Mouse (Mus musculus) bone marrow, adult 2 months (tissue): ENCODE measurements around the gene Nol4l. TPM values are rescaled to one million over a fixed set of nuclear protein-coding genes. Genes with fewer than 3 reads are reported as not detected.

Experiments used
- H3K27ac ChIP-seq: fragments of 200-500 bp; 2 replicates; pipeline ENCODE4 v1.5.1; 2012; ENCODE audit warnings: low read depth, mild to moderate bottlenecking, control low read depth, inconsistent platforms, low read length; ENCODE audit not compliant: control insufficient read depth, poor library complexity, insufficient read depth
- H3K4me1 ChIP-seq: fragments of 200-500 bp; 2 replicates; pipeline ENCODE4 v1.6.1; 2011; ENCODE audit warnings: low read length; ENCODE audit not compliant: control insufficient read depth, insufficient read depth
- H3K4me3 ChIP-seq: fragments of 200-500 bp; replicated peaks from 2 replicates; pipeline ENCODE3; 2011; ENCODE audit warnings: mild to moderate bottlenecking, low read depth, low read length, control low read depth; ENCODE audit not compliant: control insufficient read depth
- CTCF ChIP-seq: fragments of 200-500 bp; IDR thresholded peaks from 2 replicates; pipeline ENCODE4 v1.5.1; 2011; ENCODE audit warnings: low read length, control low read depth; ENCODE audit not compliant: control insufficient read depth, insufficient read depth
- POLR2A ChIP-seq: fragments of 200-500 bp; IDR thresholded peaks from 2 replicates; pipeline ENCODE4 v1.6.1; 2011; ENCODE audit warnings: low read depth, mild to moderate bottlenecking, control low read depth, low read length, borderline replicate concordance; ENCODE audit not compliant: control insufficient read depth
- WGBS: fragments of 180-500 bp; shearing (Covaris S2); methylation state at CpG from one replicate; pipeline ENCODE4 v1.1.7; 2018; 5-methylcytosine and 5-hydroxymethylcytosine counted together
- polyA plus RNA-seq: library from polyadenylated mRNA; stranded (reverse); fragments of >200 nt; gene quantifications from 2 replicates; pipeline ENCODE4 v1.2.4, GENCODE M21; 2011; ENCODE audit warnings: low replicate concordance; ENCODE audit not compliant: missing spikeins, insufficient read depth, insufficient read length

The Nol4l gene
- polyA plus RNA-seq, 1 experiment = 7.5 TPM

DNA sequence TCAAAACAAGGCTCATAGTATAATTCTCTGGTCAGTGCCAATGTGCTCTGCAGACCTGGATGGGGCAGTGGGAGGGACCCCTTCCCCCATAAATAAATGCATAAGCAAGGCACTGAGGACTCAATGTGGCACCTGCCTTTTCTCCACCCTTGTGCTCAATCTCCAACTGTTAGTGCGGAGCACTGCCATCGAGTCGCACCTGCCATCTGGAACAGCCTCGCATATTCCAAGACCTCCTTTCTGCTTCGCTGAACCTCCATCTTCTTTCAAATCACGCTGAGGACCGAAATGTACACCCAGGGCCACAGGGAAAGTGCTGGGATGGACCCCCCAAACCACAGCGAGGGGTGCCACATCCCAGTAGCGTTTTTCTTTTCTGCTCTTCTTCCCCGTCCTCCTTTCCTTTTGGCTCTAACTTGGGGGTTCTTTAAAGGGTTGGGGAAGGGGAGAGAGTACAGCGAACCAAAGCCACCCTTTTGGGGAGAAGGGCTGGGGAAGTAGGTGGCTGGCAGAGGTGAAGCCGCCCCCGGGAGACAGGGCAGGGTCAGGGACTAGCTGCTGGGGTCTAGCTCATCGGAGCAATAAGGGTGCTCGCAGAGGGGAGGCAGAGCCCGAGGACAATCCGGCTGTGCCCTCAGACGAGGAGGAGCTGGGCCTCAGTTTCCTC is 38.1 kb downstream of the Nol4l start:
- H3K4me1 ChIP-seq = peaks cover 10% of the 10 kb centered on the region

DNA sequence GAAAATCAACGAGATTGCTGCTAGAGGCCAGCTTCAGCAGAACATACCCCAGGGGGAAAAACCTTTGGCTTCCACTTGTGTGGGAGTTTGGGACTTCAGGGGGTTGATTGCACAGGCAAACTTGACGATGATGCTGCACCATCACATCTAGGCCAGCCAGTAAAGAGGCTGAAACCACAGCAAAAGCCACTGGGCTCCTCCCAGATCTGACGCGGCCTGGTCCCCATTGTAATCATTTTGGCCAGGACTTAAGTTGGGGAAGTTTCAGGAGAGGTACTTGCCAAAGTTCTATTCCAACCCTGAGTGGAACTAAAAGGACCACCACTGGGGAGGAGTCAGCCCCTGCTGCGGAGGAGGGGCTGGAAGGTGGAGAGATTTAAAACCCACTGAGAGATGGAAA is 38.8 kb downstream of the Nol4l start:
- 0 out of 2 replicates have a peak overlapping the region, but pooled peaks have one; percentile 0 for H3K27ac ChIP-seq

More for the DNA sequence above, 38.1 kb downstream of the Nol4l start:
- TF ChIP-seq POLR2A = no peak
- no peak for TF ChIP-seq CTCF
- WGBS = 47% methylated on average over 18 of the region's 18 CpGs
- Histone ChIP-seq H3K4me3 (peak overlapping the region; percentile 59), H3K27ac (peak overlapping the region; percentile 65)

DNA sequence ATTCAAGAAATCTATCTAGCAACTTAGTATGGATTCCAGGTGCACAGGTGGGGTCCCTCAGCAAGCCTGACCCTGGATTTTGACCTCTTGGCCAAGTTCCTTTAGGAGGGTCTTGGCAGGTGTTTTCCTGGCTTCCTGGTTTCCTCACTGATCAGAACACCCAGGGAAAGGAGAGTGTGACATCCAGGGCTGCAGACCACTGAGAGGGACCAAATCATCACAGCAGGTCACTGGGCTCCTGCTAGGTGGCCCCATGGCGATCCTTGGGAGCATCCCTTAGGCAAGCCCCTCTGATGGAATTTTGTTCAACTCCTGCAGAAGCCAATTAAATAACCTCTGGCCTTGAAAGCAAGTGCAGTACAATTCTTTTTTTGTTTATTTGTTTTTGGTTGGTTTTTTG is 39.7 kb downstream of the Nol4l start:
- TF ChIP-seq CTCF (no peak), POLR2A (no peak)
- 85% methylated on average over 1 of the region's 1 CpGs for WGBS
- Histone ChIP-seq H3K27ac (no peak overlapping the region), H3K4me3 (no peak overlapping the region), H3K4me1 (peaks cover 5% of the 10 kb centered on the region; the same call in 1 of the 2 replicates)

More for the DNA sequence above, 38.8 kb downstream of the Nol4l start:
- 18% methylated on average over 5 of the region's 5 CpGs for WGBS
- peaks cover 6% of the 10 kb centered on the region for H3K4me1 ChIP-seq
- TF ChIP-seq POLR2A (no peak), CTCF (no peak)
- H3K4me3 ChIP-seq = no peak overlapping the region

DNA sequence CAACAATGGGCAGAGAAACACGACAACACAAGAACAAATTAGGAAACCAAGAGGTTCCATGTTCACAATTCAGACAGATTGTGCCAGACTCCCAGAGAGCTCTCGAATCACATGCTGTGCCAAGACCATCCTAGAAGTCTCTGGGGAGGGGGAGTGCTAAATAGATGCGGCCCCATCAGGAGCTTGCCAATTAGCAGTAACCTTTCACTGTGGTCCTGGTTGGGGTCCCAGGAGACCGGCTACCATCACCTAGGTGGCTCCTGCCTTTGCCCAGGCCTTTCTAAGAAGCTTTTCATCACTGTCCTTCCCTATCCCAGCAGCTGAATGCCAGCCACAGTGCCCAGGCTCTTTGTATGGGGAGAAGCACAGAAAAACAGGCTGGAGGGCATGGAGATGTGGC is 45.7 kb downstream of the Nol4l start:
- WGBS = 66% methylated on average over 4 of the region's 4 CpGs
- Histone ChIP-seq H3K4me1 (peaks cover 3% of the 10 kb centered on the region), H3K27ac (no peak overlapping the region), H3K4me3 (no peak overlapping the region)
- TF ChIP-seq POLR2A (no peak), CTCF (no peak)

DNA sequence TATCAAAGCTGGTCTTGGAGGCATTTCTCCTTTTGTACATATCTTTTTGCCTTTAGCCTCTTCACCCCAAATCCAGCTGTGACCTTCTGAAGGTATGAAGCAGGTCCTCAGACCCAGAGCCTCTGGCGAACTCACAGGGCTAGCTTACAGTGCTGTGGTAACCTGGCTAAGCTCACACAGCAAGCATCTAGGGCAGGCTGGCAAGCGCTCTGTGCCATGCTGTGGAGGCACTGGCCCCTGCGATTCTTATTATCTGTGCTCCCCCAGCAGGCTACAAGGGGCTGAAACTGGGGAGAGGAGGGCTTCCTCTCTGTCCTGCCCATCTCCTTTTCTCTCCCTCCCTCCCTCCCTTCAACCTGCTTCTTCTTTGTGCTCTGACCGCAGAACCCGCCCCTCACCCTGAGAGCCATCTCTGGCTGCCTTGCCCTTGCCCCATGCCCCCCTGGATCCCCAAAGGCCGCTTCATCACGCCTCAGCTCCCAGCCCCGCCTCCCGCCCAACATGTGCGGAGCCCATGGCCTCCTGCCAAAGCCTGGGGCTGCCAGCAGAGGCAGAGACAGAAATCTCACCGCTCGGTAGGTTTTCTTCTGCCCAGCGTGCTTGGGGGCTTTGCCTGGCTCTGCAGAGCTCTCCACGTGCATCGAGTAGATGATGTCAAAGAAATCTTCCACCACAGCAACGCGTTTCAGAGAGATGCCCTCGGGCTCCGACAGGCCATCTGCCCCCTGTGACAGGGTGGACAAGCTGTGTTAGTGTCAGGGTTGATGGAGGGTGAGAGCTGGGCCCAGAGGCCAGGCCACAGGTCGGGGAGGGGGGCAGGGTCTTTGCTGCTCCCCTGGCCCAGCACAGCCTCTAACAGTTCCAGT is 46.4 kb downstream of the Nol4l start:
- Histone ChIP-seq H3K27ac (no peak overlapping the region; the same call in 1 of the 2 replicates), H3K4me1 (peaks cover 3% of the 10 kb centered on the region), H3K4me3 (no peak overlapping the region)
- WGBS = 5% methylated on average over 20 of the region's 20 CpGs
- TF ChIP-seq CTCF (no peak), POLR2A (0 out of 2 replicates have a peak, but pooled peaks have one; percentile 30)

DNA sequence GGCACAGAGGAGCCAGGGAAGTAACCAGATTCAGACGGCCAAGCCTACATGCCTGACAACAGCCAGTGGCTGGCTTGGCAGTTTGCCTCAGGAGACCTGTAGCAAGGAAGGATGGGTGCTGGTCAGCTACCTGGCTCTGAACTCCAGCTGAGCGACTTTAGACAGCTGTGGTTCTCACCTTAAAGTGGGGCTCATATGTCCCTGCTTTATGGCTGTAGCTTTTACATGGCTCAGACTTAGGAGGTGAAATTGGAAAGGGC is 48.0 kb downstream of the Nol4l start:
- Histone ChIP-seq H3K27ac (no peak overlapping the region), H3K4me3 (no peak overlapping the region), H3K4me1 (peaks cover 3% of the 10 kb centered on the region)
- TF ChIP-seq POLR2A (no peak), CTCF (no peak)
- 67% methylated on average over 2 of the region's 2 CpGs for WGBS

DNA sequence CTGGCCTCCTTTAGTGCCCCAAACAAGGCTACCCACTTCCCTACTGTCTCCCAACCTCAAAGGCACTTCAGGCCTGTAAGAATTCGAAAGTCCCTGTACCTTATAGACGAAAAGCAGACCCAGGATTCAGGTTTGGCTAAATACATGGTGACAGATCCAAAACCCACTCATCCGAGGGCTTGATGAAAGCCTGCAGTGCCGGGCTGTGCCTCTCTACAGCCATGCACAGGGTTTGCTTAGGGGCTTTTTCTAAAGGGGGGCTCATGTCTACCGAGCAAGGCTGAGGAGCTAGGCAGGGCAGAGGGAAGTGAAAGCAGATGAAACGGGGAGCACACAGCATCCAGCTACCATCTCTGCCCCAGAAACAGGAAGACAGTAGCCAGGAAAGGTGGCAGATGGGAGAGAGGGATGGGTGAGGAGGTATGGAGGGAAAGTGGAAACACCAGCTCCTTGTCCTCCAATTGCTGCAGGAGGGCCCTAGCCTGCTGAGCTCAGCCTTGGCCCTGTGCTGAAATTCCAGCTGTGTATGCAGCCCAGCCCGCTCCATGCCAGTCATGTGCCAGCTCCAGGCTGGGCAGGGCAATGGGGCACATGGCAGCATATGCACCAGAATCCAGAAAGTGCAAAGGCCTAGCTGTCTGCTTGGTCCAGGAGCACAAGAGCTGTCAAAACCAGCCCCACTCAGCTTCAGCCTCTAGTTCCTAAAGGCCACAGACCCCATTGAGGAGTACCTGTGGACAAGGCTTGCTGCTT is 48.5 kb downstream of the Nol4l start:
- H3K4me3 ChIP-seq = no peak overlapping the region
- WGBS = 45% methylated on average over 7 of the region's 7 CpGs
- no peak for TF ChIP-seq POLR2A
- TF ChIP-seq CTCF = no peak
- H3K4me1 ChIP-seq = peaks cover 3% of the 10 kb centered on the region
- no peak overlapping the region for H3K27ac ChIP-seq

DNA sequence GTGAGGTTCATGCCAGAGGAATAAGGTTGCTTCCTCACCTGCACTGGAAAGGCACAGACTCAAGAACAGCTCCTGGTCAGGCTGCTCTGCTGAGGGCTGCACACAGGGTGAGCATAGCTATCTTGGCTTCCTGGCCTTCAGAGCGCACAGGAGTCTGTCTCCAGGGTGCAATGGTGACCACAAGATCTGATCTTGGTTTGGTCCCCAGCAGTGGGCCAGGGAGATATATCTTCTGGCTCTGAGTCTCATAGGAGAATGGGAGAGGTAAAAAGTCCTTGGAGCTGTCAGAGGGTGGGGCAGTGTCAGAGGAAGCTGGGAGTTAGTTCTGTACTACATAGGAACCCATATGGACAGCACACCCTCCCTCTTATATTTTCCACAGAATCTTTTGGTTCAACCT is 50.3 kb downstream of the Nol4l start:
- H3K4me1 ChIP-seq = peaks cover 3% of the 10 kb centered on the region
- H3K27ac ChIP-seq = no peak overlapping the region
- 54% methylated on average over 1 of the region's 1 CpGs for WGBS
- TF ChIP-seq CTCF = no peak
- TF ChIP-seq POLR2A = no peak
- H3K4me3 ChIP-seq = no peak overlapping the region
